Mouse (Mus musculus): ENCODE measurements around the gene Catsper3. TPM values are rescaled to one million over a fixed set of nuclear protein-coding genes. Genes with fewer than 3 reads are reported as not detected.

The Catsper3 gene
- total and polyA plus RNA-seq, 3 experiments = not detected

- DNase-seq (ENCODE audit: low read depth, low spot score) = no peak
- H3K36me3 ChIP-seq (ENCODE audit: control insufficient read depth in 1 of 2, insufficient read depth in 2 of 2, low read length in 2 of 2) = no peaks in the 10 kb centered on the region
- no peaks in the 10 kb centered on the region for H3K4me1 ChIP-seq (ENCODE audit: control insufficient read depth in 1 of 2, insufficient read depth in 2 of 2, low read length in 2 of 2)
- H3K4me3 ChIP-seq (ENCODE audit: control insufficient read depth in 1 of 2, insufficient read depth in 1 of 2, low read depth in 2 of 2, low read length in 2 of 2) = no peak overlapping the region
- H3K9ac ChIP-seq (ENCODE audit: control insufficient read depth, low read depth, low read length, poor library complexity, severe bottlenecking) = no peak overlapping the region
- no peak overlapping the region for H3K27ac ChIP-seq (ENCODE audit: control insufficient read depth, low read depth, low read length)
- H3K79me2 ChIP-seq (ENCODE audit: control insufficient read depth, insufficient read depth, low read length, poor library complexity) = no peaks in the 10 kb centered on the region
- H3K9me3 ChIP-seq (replicated peaks; ENCODE audit: insufficient read depth, low read length) = no peaks in the 10 kb centered on the region
- no peaks in the 10 kb centered on the region for H3K27me3 ChIP-seq (ENCODE audit: control insufficient read depth in 1 of 2, insufficient read depth in 2 of 2, low read length in 2 of 2)
- TF ChIP-seq MYB (IDR thresholded peaks at IDR 0.05; ENCODE audit: low read depth, low read length) = no peak
- no peak for TF ChIP-seq ZNF384 (IDR thresholded peaks at IDR 0.05; ENCODE audit: low read depth, low read length)
Observed at GRCm38 (mm10) chr13:55840223-55840622, 55.9 kb downstream of the Catsper3 start.

DNA sequence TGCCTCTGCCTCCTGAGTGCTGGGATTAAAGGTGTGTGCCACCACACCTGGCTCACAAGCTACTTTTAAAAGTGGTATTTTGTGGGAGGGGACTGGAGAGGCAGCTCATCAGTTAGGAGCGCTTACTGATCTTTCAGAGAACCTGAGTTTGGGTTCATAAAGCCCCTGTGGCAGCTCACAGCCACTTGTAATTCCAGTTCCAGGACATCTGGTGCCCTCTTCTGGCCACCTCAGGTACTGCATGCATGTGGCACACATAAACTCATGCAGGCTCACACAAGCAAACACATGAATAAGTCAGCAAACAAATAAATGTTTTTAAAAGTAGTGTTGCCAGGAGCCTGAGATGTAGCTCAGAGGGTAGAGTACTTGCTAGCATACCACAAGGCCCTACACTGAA lies 59.3 kb downstream of the Catsper3 start:
- Histone ChIP-seq H3K27ac (ENCODE audit: control insufficient read depth, low read depth, low read length) (no peak overlapping the region), H3K36me3 (ENCODE audit: control insufficient read depth in 1 of 2, insufficient read depth in 2 of 2, low read length in 2 of 2) (no peaks in the 10 kb centered on the region), H3K4me3 (ENCODE audit: control insufficient read depth in 1 of 2, insufficient read depth in 1 of 2, low read depth in 2 of 2, low read length in 2 of 2) (no peak overlapping the region), H3K4me1 (ENCODE audit: control insufficient read depth in 1 of 2, insufficient read depth in 2 of 2, low read length in 2 of 2) (no peaks in the 10 kb centered on the region), H3K9me3 (replicated peaks; ENCODE audit: insufficient read depth, low read length) (no peaks in the 10 kb centered on the region), H3K79me2 (ENCODE audit: control insufficient read depth, insufficient read depth, low read length, poor library complexity) (no peaks in the 10 kb centered on the region), H3K9ac (ENCODE audit: control insufficient read depth, low read depth, low read length, poor library complexity, severe bottlenecking) (no peak overlapping the region), H3K27me3 (ENCODE audit: control insufficient read depth in 1 of 2, insufficient read depth in 2 of 2, low read length in 2 of 2) (no peaks in the 10 kb centered on the region)
- peak; percentile 41 for DNase-seq (ENCODE audit: low read depth, low spot score)
- TF ChIP-seq MEF2A (IDR thresholded peaks at IDR 0.05; ENCODE audit: extremely low read depth, insufficient replicate concordance, low read depth, low read length, poor library complexity, severe bottlenecking) (no peak), JUND (IDR thresholded peaks at IDR 0.05; ENCODE audit: low read depth, low read length) (no peak), USF1 (IDR thresholded peaks at IDR 0.05; ENCODE audit: low read depth, low read length) (no peak), SMC3 (IDR thresholded peaks at IDR 0.05; ENCODE audit: low read depth, low read length) (peak; percentile 19; the same call in 1 of the 2 replicates), E2F4 (IDR thresholded peaks at IDR 0.05; ENCODE audit: borderline replicate concordance, low read depth, low read length) (no peak), RAD21 (IDR thresholded peaks at IDR 0.05; ENCODE audit: low read depth, low read length) (peak; percentile 35), SIN3A (IDR thresholded peaks at IDR 0.05; ENCODE audit: low read length) (no peak), MYB (IDR thresholded peaks at IDR 0.05; ENCODE audit: low read depth, low read length) (no peak), GABPA (IDR thresholded peaks at IDR 0.05; ENCODE audit: low read depth, low read length) (no peak), MYC (IDR thresholded peaks at IDR 0.05; ENCODE audit: low read depth, low read length) (no peak), POLR2A (IDR thresholded peaks at IDR 0.05; ENCODE audit: control insufficient read depth in 1 of 2, insufficient read depth in 1 of 2, low read depth in 1 of 2, low read length in 2 of 2, poor library complexity in 1 of 2) (no peak), TBP (IDR thresholded peaks at IDR 0.05; ENCODE audit: low read depth, low read length) (no peak), MAZ (IDR thresholded peaks at IDR 0.05; ENCODE audit: low read depth, low read length) (no peak), ZMIZ1 (IDR thresholded peaks at IDR 0.05; ENCODE audit: low read depth, low read length) (no peak), MAX (IDR thresholded peaks at IDR 0.05; ENCODE audit: low read length) (no peak), CTCF (IDR thresholded peaks at IDR 0.05 in 2 of 3, conservative IDR thresholded peaks at IDR 0.05 in 1 of 3; ENCODE audit: control insufficient read depth in 1 of 3, insufficient read depth in 1 of 3, low read depth in 2 of 3, low read length in 3 of 3, poor library complexity in 1 of 3, severe bottlenecking in 1 of 3) (peak; percentile 47 to 63 (median 53); a peak in 5 of 6 replicates)

All from MEL (cell line).